Mouse (Mus musculus): Measurements from ENCODE around the gene Vsig10.
"Not testable (repeated sequence)": the region's sequence is repeated elsewhere in the genome, so short reads cannot be mapped to it uniquely, and the experiment has no call there.

DNA sequence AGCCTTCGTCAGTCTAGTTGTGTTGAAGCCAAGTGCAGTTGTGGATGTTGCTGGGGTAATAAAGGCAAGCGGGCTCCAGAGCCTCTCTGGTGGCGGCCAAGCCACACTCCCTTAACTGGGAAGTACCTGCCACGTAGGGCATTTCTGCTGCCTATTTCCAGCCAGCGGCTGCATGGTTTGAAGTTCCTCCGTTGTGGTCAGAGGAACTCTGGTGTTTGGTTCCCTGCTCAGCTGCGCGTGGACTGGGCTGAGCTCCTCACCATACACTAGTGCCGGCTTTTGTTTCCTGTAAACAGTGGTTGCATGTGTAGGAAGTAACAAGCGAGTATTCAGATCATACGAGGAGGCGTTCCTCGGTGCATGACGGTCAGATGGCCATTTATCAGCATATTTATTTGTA lies 58.8 kb downstream of the Vsig10 start:
- TF ChIP-seq CTCF, EP300 (IDR thresholded peaks at IDR 0.05): not testable (repeated sequence)
